Mouse (Mus musculus): ENCODE data around the gene Lamc3. TPM values are rescaled to one million over a fixed set of nuclear protein-coding genes. Genes with fewer than 3 reads are reported as not detected.

Gene Lamc3
- polyA plus RNA-seq, 1 experiment = 0.02 TPM

DNA sequence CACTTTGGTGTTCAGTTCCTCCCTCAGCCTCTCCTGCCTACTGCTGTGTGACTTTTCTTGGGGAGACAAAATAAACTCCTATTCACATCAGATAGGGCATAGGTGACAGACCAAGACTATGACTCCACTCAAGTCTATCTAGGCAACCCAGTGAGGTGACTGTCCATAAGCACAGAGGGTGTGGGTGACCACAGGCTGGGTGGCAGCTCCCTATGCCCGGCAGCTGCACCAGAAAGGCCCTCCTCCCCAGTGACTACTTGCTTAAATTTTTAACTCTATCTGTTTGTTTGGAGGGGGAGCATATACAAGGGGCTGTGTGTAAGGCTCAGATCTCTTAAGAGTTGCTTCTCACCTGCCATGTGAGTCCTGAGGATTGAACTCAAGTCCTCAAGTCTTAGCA lies 24.2 kb upstream of the Lamc3 start:
- TF ChIP-seq CTCF (IDR thresholded peaks at IDR 0.05; ENCODE audit: control insufficient read depth, insufficient read depth, insufficient read length) (no peak), MYOD1 (IDR thresholded peaks at IDR 0.05; ENCODE audit: control insufficient read depth, insufficient read length, low read depth) (no peak), MAX (IDR thresholded peaks at IDR 0.05) (no peak), MYOG (IDR thresholded peaks at IDR 0.05; ENCODE audit: control insufficient read depth, extremely low read depth, insufficient read length) (no peak), USF1 (IDR thresholded peaks at IDR 0.05; ENCODE audit: low read depth) (no peak), CEBPB (IDR thresholded peaks at IDR 0.05; ENCODE audit: low read depth) (no peak), FOSL1 (IDR thresholded peaks at IDR 0.05; ENCODE audit: insufficient read depth, low read length, poor library complexity, severe bottlenecking) (no peak)
- Histone ChIP-seq H3ac (ENCODE audit: control insufficient read depth, insufficient read length, low read depth) (no peak overlapping the region), H3K79me2 (ENCODE audit: control insufficient read depth, insufficient read depth) (no peaks in the 10 kb centered on the region), H3K4me3 (ENCODE audit: insufficient read depth, poor library complexity, severe bottlenecking) (no peak overlapping the region), H3K36me3 (ENCODE audit: control insufficient read depth, insufficient read depth) (no peaks in the 10 kb centered on the region), H3K79me3 (ENCODE audit: low read depth) (no peaks in the 10 kb centered on the region), H3K27me3 (ENCODE audit: control insufficient read depth, insufficient read depth, insufficient read length) (peaks cover 20% of the 10 kb centered on the region)

DNA sequence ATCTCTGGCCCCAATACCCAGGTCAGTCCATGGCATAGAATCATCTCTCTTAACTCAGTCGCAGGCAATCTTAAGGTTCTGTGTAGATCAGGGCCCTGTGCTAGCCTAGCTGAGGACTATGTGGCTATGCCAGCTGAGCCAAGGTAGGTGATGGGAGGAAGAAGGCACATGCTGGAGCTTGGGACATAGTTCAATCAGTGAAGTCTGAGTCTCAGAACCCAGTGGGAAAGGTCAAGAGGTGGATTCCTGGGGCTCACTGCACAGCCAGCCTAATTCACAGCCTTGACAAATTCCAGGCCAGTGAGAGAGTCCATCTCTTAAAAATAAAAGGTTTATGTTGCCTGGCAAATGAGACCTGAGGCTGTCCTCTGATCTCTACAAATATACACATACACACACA lies 23.3 kb upstream of the Lamc3 start:
- Histone ChIP-seq H3K36me3 (ENCODE audit: control insufficient read depth, insufficient read depth) (no peaks in the 10 kb centered on the region), H3K79me3 (ENCODE audit: low read depth) (no peaks in the 10 kb centered on the region), H3K27me3 (ENCODE audit: control insufficient read depth, insufficient read depth, insufficient read length) (peaks cover 15% of the 10 kb centered on the region), H3ac (ENCODE audit: control insufficient read depth, insufficient read length, low read depth) (no peak overlapping the region), H3K79me2 (ENCODE audit: control insufficient read depth, insufficient read depth) (no peaks in the 10 kb centered on the region), H3K4me3 (ENCODE audit: insufficient read depth, poor library complexity, severe bottlenecking) (no peak overlapping the region)
- no peak for TF ChIP-seq MYOD1 (IDR thresholded peaks at IDR 0.05; ENCODE audit: control insufficient read depth, insufficient read length, low read depth)

DNA sequence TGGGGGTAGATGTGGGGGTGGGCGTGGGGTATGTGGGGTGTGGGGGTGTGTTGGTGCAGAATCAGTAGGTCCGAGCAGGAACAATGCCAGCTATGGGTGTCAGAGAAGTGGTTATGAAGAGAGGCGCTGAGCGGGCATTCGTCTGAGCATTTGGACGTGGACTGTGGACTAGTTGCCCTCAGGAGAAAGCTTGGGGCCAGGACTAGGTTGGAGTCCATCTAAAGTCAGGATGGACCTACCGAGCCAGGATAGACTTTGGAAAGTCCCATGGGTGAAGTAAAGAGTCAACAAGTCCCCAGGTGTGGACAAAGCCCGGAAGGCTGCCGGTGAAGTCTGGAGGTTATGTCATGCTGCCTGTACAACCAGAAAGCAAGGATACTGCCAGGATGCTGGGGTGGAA lies 22.2 kb upstream of the Lamc3 start:
- H3K27me3 ChIP-seq (ENCODE audit: control insufficient read depth, insufficient read depth, insufficient read length) = peaks cover 8% of the 10 kb centered on the region
- H3K79me3 ChIP-seq (ENCODE audit: low read depth) = no peaks in the 10 kb centered on the region
- no peaks in the 10 kb centered on the region for H3K36me3 ChIP-seq (ENCODE audit: control insufficient read depth, insufficient read depth)
- no peak overlapping the region for H3K4me3 ChIP-seq (ENCODE audit: insufficient read depth, poor library complexity, severe bottlenecking)
- no peak for TF ChIP-seq USF1 (IDR thresholded peaks at IDR 0.05; ENCODE audit: low read depth)
- TF ChIP-seq MAX (IDR thresholded peaks at IDR 0.05) = no peak
- no peak for TF ChIP-seq MYOD1 (IDR thresholded peaks at IDR 0.05; ENCODE audit: control insufficient read depth, insufficient read length, low read depth)
- no peak for TF ChIP-seq FOSL1 (IDR thresholded peaks at IDR 0.05; ENCODE audit: insufficient read depth, low read length, poor library complexity, severe bottlenecking)
- no peak for TF ChIP-seq CTCF (IDR thresholded peaks at IDR 0.05; ENCODE audit: control insufficient read depth, insufficient read depth, insufficient read length)
- no peak for TF ChIP-seq MYOG (IDR thresholded peaks at IDR 0.05; ENCODE audit: control insufficient read depth, extremely low read depth, insufficient read length)
- no peak for TF ChIP-seq CEBPB (IDR thresholded peaks at IDR 0.05; ENCODE audit: low read depth)
- H3ac ChIP-seq (ENCODE audit: control insufficient read depth, insufficient read length, low read depth) = no peak overlapping the region
- no peaks in the 10 kb centered on the region for H3K79me2 ChIP-seq (ENCODE audit: control insufficient read depth, insufficient read depth)

DNA sequence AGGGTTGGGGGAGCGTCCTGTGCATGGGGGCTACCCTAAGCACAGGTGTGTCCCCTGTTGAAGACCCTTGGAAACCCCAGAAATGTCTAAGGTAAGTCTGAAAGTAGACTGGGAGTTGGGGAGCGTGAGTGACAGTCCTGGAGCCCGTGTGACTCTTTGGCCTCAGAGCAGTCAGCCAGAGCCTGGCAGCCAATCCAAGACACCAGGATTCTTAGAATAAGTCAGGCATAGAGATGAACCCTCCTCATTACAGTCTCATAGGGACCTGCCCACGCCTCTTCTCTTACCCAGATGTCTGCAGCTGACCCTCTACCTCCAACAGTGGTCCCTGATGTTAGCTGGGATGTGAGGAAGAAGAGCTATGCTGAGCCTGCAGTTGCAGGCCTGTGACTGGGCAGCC lies 21.8 kb upstream of the Lamc3 start:
- TF ChIP-seq FOSL1 (IDR thresholded peaks at IDR 0.05; ENCODE audit: insufficient read depth, low read length, poor library complexity, severe bottlenecking) (no peak), CTCF (IDR thresholded peaks at IDR 0.05; ENCODE audit: control insufficient read depth, insufficient read depth, insufficient read length) (no peak), CEBPB (IDR thresholded peaks at IDR 0.05; ENCODE audit: low read depth) (no peak), MYOG (IDR thresholded peaks at IDR 0.05; ENCODE audit: control insufficient read depth, extremely low read depth, insufficient read length) (no peak), MAX (IDR thresholded peaks at IDR 0.05) (no peak), USF1 (IDR thresholded peaks at IDR 0.05; ENCODE audit: low read depth) (no peak), MYOD1 (IDR thresholded peaks at IDR 0.05; ENCODE audit: control insufficient read depth, insufficient read length, low read depth) (no peak)
- Histone ChIP-seq H3K27me3 (ENCODE audit: control insufficient read depth, insufficient read depth, insufficient read length) (peaks cover 4% of the 10 kb centered on the region), H3K4me3 (ENCODE audit: insufficient read depth, poor library complexity, severe bottlenecking) (no peak overlapping the region), H3K79me2 (ENCODE audit: control insufficient read depth, insufficient read depth) (no peaks in the 10 kb centered on the region), H3ac (ENCODE audit: control insufficient read depth, insufficient read length, low read depth) (no peak overlapping the region), H3K36me3 (ENCODE audit: control insufficient read depth, insufficient read depth) (no peaks in the 10 kb centered on the region), H3K79me3 (ENCODE audit: low read depth) (no peaks in the 10 kb centered on the region)

DNA sequence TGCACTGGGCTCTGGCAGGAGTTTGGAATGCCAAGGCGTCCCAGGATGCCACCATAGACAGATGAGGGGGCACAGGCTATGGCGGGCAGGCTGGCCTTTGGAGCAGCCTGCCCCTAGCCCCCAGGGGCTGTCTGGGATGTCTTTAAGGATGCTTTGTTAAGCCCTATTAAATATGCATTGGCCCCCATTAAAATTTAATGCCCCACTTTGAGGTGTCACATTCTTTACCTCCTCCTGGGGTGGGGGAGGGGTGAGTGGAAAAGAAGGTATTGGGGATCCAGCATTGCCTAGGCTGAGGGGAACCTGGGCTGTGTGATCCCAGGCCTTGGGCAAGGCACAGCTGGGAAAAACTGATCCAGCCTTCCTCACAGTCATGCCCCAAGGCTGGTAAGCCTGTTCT lies 21.3 kb upstream of the Lamc3 start:
- Histone ChIP-seq H3ac (ENCODE audit: control insufficient read depth, insufficient read length, low read depth) (no peak overlapping the region), H3K27me3 (ENCODE audit: control insufficient read depth, insufficient read depth, insufficient read length) (peaks cover 7% of the 10 kb centered on the region), H3K79me2 (ENCODE audit: control insufficient read depth, insufficient read depth) (no peaks in the 10 kb centered on the region), H3K36me3 (ENCODE audit: control insufficient read depth, insufficient read depth) (no peaks in the 10 kb centered on the region), H3K4me3 (ENCODE audit: insufficient read depth, poor library complexity, severe bottlenecking) (no peak overlapping the region), H3K79me3 (ENCODE audit: low read depth) (no peaks in the 10 kb centered on the region)
- no peak for TF ChIP-seq CEBPB (IDR thresholded peaks at IDR 0.05; ENCODE audit: low read depth)
- no peak for TF ChIP-seq MYOG (IDR thresholded peaks at IDR 0.05; ENCODE audit: control insufficient read depth, extremely low read depth, insufficient read length)
- no peak for TF ChIP-seq FOSL1 (IDR thresholded peaks at IDR 0.05; ENCODE audit: insufficient read depth, low read length, poor library complexity, severe bottlenecking)
- TF ChIP-seq USF1 (IDR thresholded peaks at IDR 0.05; ENCODE audit: low read depth) = no peak

DNA sequence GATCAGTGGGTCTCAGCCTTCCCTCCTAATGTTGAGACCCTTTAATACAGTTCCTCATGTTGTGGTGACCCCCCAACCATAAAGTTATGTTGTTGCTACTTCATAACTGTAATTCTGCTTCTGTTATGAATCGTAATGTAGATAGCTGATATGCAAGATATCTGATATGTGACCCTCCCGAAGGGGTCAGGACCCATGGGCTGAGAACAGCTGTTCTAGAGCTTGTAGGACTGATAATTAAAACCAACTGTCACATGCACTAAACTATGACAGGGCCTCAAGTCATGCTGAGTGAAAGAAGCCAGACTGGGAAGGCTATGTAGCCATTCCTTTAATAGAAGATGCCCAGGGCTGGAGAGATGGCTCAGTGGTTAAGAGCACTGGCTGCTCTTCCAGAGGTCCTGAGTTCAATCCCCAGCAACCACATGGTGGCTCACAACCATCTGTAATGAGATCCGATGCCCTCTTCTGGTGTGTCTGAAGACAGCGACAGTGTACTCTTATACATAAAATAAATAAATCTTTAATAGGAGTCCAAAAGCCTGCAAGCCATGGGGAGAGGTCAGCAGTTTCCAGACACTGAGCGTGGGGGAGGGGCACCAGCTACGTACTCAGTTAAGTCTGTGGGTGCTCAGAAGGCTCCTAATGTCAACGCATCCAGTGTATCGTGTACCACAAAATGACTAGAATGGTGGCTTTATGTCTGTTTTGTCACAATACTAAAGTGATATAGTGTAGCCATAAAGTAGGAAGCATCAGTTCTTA lies 19.1 kb upstream of the Lamc3 start:
- H3K4me3 ChIP-seq (ENCODE audit: insufficient read depth, poor library complexity, severe bottlenecking) = no peak overlapping the region
- no peaks in the 10 kb centered on the region for H3K79me3 ChIP-seq (ENCODE audit: low read depth)
- TF ChIP-seq MYOD1 (IDR thresholded peaks at IDR 0.05; ENCODE audit: control insufficient read depth, insufficient read length, low read depth) (no peak), USF1 (IDR thresholded peaks at IDR 0.05; ENCODE audit: low read depth) (no peak), CEBPB (IDR thresholded peaks at IDR 0.05; ENCODE audit: low read depth) (no peak), MAX (IDR thresholded peaks at IDR 0.05) (no peak), CTCF (IDR thresholded peaks at IDR 0.05; ENCODE audit: control insufficient read depth, insufficient read depth, insufficient read length) (no peak), FOSL1 (IDR thresholded peaks at IDR 0.05; ENCODE audit: insufficient read depth, low read length, poor library complexity, severe bottlenecking) (no peak), MYOG (IDR thresholded peaks at IDR 0.05; ENCODE audit: control insufficient read depth, extremely low read depth, insufficient read length) (no peak)
- H3K79me2 ChIP-seq (ENCODE audit: control insufficient read depth, insufficient read depth) = no peaks in the 10 kb centered on the region
- peaks cover 7% of the 10 kb centered on the region for H3K27me3 ChIP-seq (ENCODE audit: control insufficient read depth, insufficient read depth, insufficient read length)
- no peak overlapping the region for H3ac ChIP-seq (ENCODE audit: control insufficient read depth, insufficient read length, low read depth)
- H3K36me3 ChIP-seq (ENCODE audit: control insufficient read depth, insufficient read depth) = no peaks in the 10 kb centered on the region

Measured in C2C12 (cell line).